Mouse (Mus musculus): ENCODE data around the gene R3hdm1.
"Not testable (repeated sequence)": the region's sequence is repeated elsewhere in the genome, so short reads cannot be mapped to it uniquely, and the experiment has no call there.

Gene R3hdm1

GRCm38 (mm10) chr1:128120913-128121627 is 18.0 kb downstream of the R3hdm1 start:
- no peak for DNase-seq (ENCODE audit: low read depth, low spot score)

GRCm38 (mm10) chr1:128136222-128136621 is 33.1 kb downstream of the R3hdm1 start:
- DNase-seq (ENCODE audit: low read depth, low spot score), result not testable (repeated sequence)

GRCm38 (mm10) chr1:128141039-128141438 is 37.9 kb downstream of the R3hdm1 start:
- DNase-seq (ENCODE audit: low read depth, low spot score), result no peak

GRCm38 (mm10) chr1:128141737-128142136 is 38.6 kb downstream of the R3hdm1 start:
- peak; percentile 12 for DNase-seq (ENCODE audit: low read depth, low spot score)

GRCm38 (mm10) chr1:128166956-128167355 is 63.9 kb downstream of the R3hdm1 start:
- no peak for DNase-seq (ENCODE audit: low read depth, low spot score)

GRCm38 (mm10) chr1:128170104-128170503 is 67.0 kb downstream of the R3hdm1 start:
- no peak for DNase-seq (ENCODE audit: low read depth, low spot score)

- DNase-seq (ENCODE audit: low read depth, low spot score), result no peak
Observed at GRCm38 (mm10) chr1:128191426-128191825, 88.3 kb downstream of the R3hdm1 start.

GRCm38 (mm10) chr1:128192369-128192768 is 89.3 kb downstream of the R3hdm1 start:
- DNase-seq (ENCODE audit: low read depth, low spot score), result no peak

- no peak for DNase-seq (ENCODE audit: low read depth, low spot score)
Observed at GRCm38 (mm10) chr1:128194011-128194410, 90.9 kb downstream of the R3hdm1 start.

GRCm38 (mm10) chr1:128197353-128197752 is 94.3 kb downstream of the R3hdm1 start:
- DNase-seq (ENCODE audit: low read depth, low spot score), result no peak

GRCm38 (mm10) chr1:128213261-128213660 is 110.2 kb downstream of the R3hdm1 start:
- peak; percentile 63 for DNase-seq (ENCODE audit: low read depth, low spot score)

- DNase-seq (ENCODE audit: low read depth, low spot score), result no peak
Observed at GRCm38 (mm10) chr1:128221886-128222285, 118.8 kb downstream of the R3hdm1 start.

GRCm38 (mm10) chr1:128223304-128223703 is 120.2 kb downstream of the R3hdm1 start:
- DNase-seq (ENCODE audit: low read depth, low spot score), result no peak

GRCm38 (mm10) chr1:128235181-128235580 is 132.1 kb downstream of the R3hdm1 start:
- no peak for DNase-seq (ENCODE audit: low read depth, low spot score)

GRCm38 (mm10) chr1:128243627-128243995 is 140.5 kb downstream of the R3hdm1 start, which contains the start of gene Ubxn4:
Ubxn4 (plus strand) TSS chr1:128243964.
- DNase-seq (ENCODE audit: low read depth, low spot score), result no peak

- peak; percentile 98 for DNase-seq (ENCODE audit: low read depth, low spot score)
Observed at GRCm38 (mm10) chr1:128243996-128244726, 141.1 kb downstream of the R3hdm1 start.

- peak; percentile 15 for DNase-seq (ENCODE audit: low read depth, low spot score)
Observed at GRCm38 (mm10) chr1:128244727-128245355, 141.7 kb downstream of the R3hdm1 start.

GRCm38 (mm10) chr1:128267061-128267460 is 164.0 kb downstream of the R3hdm1 start:
- not testable (repeated sequence) for DNase-seq (ENCODE audit: low read depth, low spot score)

GRCm38 (mm10) chr1:128270731-128271130 is 167.6 kb downstream of the R3hdm1 start:
- no peak for DNase-seq (ENCODE audit: low read depth, low spot score)

- no peak for DNase-seq (ENCODE audit: low read depth, low spot score)
Observed at GRCm38 (mm10) chr1:128275908-128276307, 172.8 kb downstream of the R3hdm1 start.

GRCm38 (mm10) chr1:128278563-128278962 is 175.5 kb downstream of the R3hdm1 start:
- DNase-seq (ENCODE audit: low read depth, low spot score), result no peak

- DNase-seq (ENCODE audit: low read depth, low spot score), result no peak
Observed at GRCm38 (mm10) chr1:128281753-128282152, 178.7 kb downstream of the R3hdm1 start.

Measured in mesoderm, embryonic 11.5 days (tissue).